Mouse (Mus musculus) lung, embryonic 16.5 days (tissue): ENCODE results near the gene 1700019D03Rik. TPM values are rescaled to one million over a fixed set of nuclear protein-coding genes. Genes with fewer than 3 reads are reported as not detected.

ENCODE experiments used
- ATAC-seq: fragments of 200-750 bp; cut with Nextera tagmentation; 2 replicates; pipeline ENCODE4 v1.8.0; 2017; ENCODE audit warnings: low read depth, mild to moderate bottlenecking, moderate library complexity
- H3K27ac ChIP-seq: fragments of 300-500 bp; sonication (generic); 2 replicates; pipeline ENCODE4 v1.5.1; 2014; ENCODE audit warnings: mild to moderate bottlenecking, control low read depth, low read length
- H3K27me3 ChIP-seq: fragments of 300-500 bp; sonication (generic); 2 replicates; pipeline ENCODE4 v1.6.1; 2014; ENCODE audit warnings: low read depth, low read length, mixed read lengths; ENCODE audit not compliant: control insufficient read depth, insufficient read depth
- H3K36me3 ChIP-seq: fragments of 300-500 bp; sonication (generic); 2 replicates; pipeline ENCODE4 v1.6.1; 2014; ENCODE audit warnings: low read length; ENCODE audit not compliant: control insufficient read depth, insufficient read depth
- H3K4me1 ChIP-seq: fragments of 300-500 bp; sonication (generic); replicated peaks from 2 replicates; pipeline ENCODE4 v1.6.1; 2014; ENCODE audit warnings: low read length, mixed read lengths; ENCODE audit not compliant: control insufficient read depth, insufficient read depth
- H3K4me2 ChIP-seq: fragments of 300-500 bp; sonication (generic); 2 replicates; pipeline ENCODE4 v1.6.1; 2014; ENCODE audit warnings: low read depth, low read length, control low read depth
- H3K4me3 ChIP-seq: fragments of 300-500 bp; sonication (generic); 2 replicates; pipeline ENCODE4 v1.5.1; 2014; ENCODE audit warnings: mild to moderate bottlenecking, low read length, control low read depth
- H3K9ac ChIP-seq: fragments of 300-500 bp; sonication (generic); 2 replicates; pipeline ENCODE4 v1.6.1; 2014; ENCODE audit warnings: low read length, control low read depth
- H3K9me3 ChIP-seq: fragments of 300-500 bp; sonication (generic); 2 replicates; pipeline ENCODE4 v1.6.1; 2016; ENCODE audit warnings: low read length; ENCODE audit not compliant: control insufficient read depth
- WGBS: fragments of 180-500 bp; shearing (Covaris S2); extraction: QIAGEN DNeasy Blood & Tissue Kit; methylation state at CpG from one replicate; pipeline ENCODE4 v1.1.7; 2014; 5-methylcytosine and 5-hydroxymethylcytosine counted together
- polyA plus RNA-seq: library from polyadenylated mRNA; unstranded; fragments of >200 nt; fragmentation: Nextera tagmentation; extraction: Ambion mirVana; gene quantifications from 2 replicates; pipeline ENCODE4 v1.2.1, GENCODE M21; 2015

Gene 1700019D03Rik
- polyA plus RNA-seq, 1 experiment from 2014 or later = 2.5 TPM

DNA sequence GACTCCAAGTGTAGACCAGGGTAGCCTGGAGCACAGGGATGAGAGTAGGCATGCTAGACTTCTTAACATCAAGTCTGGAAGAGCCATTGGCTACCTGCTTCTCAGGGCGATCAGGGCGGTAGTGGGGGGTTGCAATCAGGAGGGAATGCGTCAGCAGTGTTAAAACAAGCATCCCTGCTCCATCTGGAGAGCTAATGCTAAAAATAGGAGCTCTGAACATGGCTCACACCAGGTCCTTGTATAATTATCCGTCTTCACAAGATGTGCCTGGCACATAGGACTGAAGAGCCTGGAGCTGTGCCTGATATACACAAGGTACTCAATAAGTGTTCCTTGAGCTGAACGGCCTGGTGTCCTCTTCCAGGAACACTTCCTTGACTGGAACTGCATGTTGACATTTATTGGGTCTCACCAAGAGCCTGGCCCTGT is 17.5 kb upstream of the 1700019D03Rik start:
- H3K4me1 ChIP-seq = no peaks in the 10 kb centered on the region
- H3K27ac ChIP-seq = no peak overlapping the region
- WGBS = 73% methylated on average over 5 of the region's 5 CpGs
- ATAC-seq = no peak
- no peaks in the 10 kb centered on the region for H3K9me3 ChIP-seq
- H3K27me3 ChIP-seq = no peaks in the 10 kb centered on the region
- H3K4me3 ChIP-seq = no peak overlapping the region
- no peak overlapping the region for H3K4me2 ChIP-seq
- H3K36me3 ChIP-seq = no peaks in the 10 kb centered on the region
- H3K9ac ChIP-seq = no peak overlapping the region

DNA sequence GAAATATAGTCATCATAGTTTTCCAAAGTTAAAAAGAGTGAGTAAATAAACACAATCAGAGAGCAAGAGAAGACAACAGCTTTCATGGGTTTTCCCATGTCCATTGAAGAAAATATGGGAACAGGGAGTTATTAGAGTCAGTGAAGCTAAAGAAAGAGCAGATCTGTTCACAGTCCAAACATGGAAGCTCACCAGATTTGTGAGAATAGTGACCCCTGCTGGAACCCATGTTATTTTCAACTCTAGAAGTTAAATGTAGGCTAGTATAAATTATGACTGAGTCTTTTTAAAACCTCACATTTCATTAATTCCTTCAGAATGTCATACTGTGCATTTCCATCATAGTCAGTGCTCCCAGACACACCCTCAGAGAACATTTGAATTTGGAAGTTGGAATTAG is 12.6 kb upstream of the 1700019D03Rik start:
- no peaks in the 10 kb centered on the region for H3K4me1 ChIP-seq
- H3K4me3 ChIP-seq = no peak overlapping the region
- H3K4me2 ChIP-seq = no peak overlapping the region
- H3K27ac ChIP-seq = no peak overlapping the region
- no peak overlapping the region for H3K9ac ChIP-seq
- no peak for ATAC-seq
- no peaks in the 10 kb centered on the region for H3K27me3 ChIP-seq
- no peaks in the 10 kb centered on the region for H3K36me3 ChIP-seq
- H3K9me3 ChIP-seq = no peaks in the 10 kb centered on the region

DNA sequence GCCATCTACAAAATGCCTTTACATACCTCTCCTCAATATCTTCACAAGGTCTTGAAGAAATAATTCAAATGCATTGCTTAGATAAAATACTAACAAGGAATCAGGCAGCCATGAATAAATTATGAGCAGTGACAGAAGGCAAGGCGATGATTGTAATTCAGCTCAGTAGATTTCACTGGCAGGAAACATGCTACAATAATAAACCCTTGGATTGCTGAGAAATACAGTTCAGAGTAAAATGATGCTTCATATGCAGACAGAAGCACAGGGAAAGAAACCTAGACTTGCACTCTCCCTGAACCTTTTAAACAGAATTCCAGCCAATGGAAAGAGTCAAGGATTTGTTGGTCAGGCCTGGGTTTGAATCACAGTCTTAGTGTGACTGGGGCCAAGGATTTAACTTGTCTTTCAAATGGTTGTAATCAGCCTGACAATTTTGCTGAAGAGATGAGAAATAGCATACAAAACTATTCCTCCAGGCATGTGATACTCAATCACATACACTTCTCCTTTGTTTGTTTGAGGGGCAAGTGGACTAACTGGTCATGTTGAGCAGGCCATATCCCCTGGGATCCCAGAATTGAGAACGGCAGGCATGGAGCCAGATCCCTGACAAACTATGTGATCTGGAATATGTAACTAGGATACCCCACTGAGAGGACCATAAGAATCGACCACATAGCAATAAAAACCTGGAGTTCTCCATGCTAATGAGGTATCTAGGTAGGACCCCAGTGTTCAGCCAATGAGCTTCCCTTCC is 1.1 kb downstream of the 1700019D03Rik start:
- no peak for ATAC-seq

DNA sequence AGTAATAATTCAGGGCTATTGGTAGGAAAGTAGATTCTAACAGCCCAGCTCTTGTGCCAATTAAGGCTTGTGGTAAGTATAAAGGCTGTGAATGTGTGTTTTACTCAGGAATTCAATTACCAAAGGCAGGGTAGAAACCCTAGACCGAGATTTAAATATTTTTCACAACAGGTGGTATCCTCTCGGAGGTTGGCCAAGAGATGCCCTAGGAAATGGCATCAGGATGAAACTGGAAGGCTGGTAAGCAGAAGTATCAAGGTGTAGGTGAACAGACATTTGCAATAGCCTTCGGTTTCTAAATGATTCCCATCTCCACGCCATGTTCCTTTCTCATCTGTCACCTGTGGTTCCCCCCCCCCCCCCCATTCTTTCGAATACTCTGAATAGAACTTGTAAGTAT is 4.4 kb downstream of the 1700019D03Rik start:
- WGBS = 78% methylated on average over 5 of the region's 5 CpGs
- ATAC-seq = no peak

More for the DNA sequence above, 1.1 kb downstream of the 1700019D03Rik start:
- 61% methylated on average over 3 of the region's 3 CpGs for WGBS
- Histone ChIP-seq H3K9me3 (no peaks in the 10 kb centered on the region), H3K4me3 (no peak overlapping the region), H3K27me3 (no peaks in the 10 kb centered on the region), H3K9ac (no peak overlapping the region), H3K4me1 (no peaks in the 10 kb centered on the region), H3K36me3 (no peaks in the 10 kb centered on the region), H3K27ac (no peak overlapping the region), H3K4me2 (no peak overlapping the region)

DNA sequence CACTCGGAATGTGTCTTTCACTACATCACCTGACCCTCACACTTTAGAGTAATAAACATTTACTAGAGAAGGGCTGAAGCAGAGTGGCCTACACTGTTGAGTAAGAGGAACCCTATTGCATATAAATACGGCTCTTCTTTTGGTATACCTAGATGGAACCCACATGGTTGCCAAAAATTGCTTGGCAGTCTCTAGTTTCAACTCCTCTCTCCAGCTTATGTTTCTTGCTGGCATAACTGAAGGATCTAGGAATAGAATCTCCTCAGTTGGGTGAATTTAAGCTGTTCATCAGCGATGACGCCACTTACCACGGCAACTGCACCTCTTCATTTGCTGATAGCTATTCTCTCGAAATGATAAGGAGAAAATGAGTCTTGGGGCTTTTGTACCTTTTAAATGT is 5.3 kb downstream of the 1700019D03Rik start:
- H3K9ac ChIP-seq = no peak overlapping the region
- ATAC-seq = no peak
- H3K4me3 ChIP-seq = no peak overlapping the region
- H3K27me3 ChIP-seq = no peaks in the 10 kb centered on the region
- no peaks in the 10 kb centered on the region for H3K9me3 ChIP-seq
- no peak overlapping the region for H3K27ac ChIP-seq
- no peaks in the 10 kb centered on the region for H3K4me1 ChIP-seq
- no peak overlapping the region for H3K4me2 ChIP-seq
- 70% methylated on average over 6 of the region's 6 CpGs for WGBS
- no peaks in the 10 kb centered on the region for H3K36me3 ChIP-seq

More for the DNA sequence above, 4.4 kb downstream of the 1700019D03Rik start:
- no peak overlapping the region for H3K4me2 ChIP-seq
- no peak overlapping the region for H3K27ac ChIP-seq
- no peaks in the 10 kb centered on the region for H3K36me3 ChIP-seq
- H3K27me3 ChIP-seq = no peaks in the 10 kb centered on the region
- H3K4me1 ChIP-seq = no peaks in the 10 kb centered on the region
- H3K4me3 ChIP-seq = no peak overlapping the region
- no peak overlapping the region for H3K9ac ChIP-seq
- no peaks in the 10 kb centered on the region for H3K9me3 ChIP-seq

DNA sequence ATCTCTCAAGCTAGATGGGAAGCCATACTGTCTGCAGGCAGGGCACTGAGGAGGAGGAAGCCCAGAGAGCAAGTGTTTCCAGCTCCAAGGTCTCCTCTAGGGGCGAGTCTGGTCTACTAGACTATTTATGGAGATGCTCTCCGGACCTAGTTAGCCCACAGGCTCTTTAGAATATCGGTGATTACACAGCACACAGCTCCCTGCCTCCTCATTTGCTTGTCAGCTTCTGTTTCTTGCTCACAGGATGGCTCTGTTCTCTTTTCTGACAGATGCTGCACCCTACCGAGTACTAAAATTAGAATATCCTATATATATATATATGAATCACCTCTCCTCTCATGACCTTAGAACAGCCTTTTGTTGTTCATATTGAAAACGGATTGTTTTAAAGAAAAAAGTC is 33.3 kb downstream of the 1700019D03Rik start:
- no peak overlapping the region for H3K9ac ChIP-seq
- no peaks in the 10 kb centered on the region for H3K36me3 ChIP-seq
- H3K27me3 ChIP-seq = no peaks in the 10 kb centered on the region
- no peak overlapping the region for H3K4me3 ChIP-seq
- 72% methylated on average over 5 of the region's 5 CpGs for WGBS
- H3K27ac ChIP-seq = no peak overlapping the region
- H3K9me3 ChIP-seq = no peaks in the 10 kb centered on the region
- no peaks in the 10 kb centered on the region for H3K4me1 ChIP-seq
- H3K4me2 ChIP-seq = no peak overlapping the region
- ATAC-seq = no peak

DNA sequence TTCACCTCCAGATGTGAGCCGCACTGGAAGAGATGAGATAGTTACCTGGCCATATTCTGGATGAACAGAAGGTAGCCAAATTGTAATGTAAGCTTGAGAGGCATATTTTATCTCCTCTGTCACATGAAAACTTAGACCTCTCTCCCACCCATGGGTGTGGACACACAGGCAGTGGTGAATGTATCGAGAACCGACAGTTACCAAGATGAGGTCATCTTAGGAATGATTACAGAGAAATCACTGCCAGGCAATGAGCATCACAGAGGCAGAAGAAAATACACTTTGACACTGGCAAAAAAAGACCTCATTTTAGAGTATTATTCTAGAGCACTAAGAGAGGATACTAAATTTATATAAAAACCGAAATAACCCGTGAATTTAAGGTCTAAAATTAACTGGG is 46.8 kb downstream of the 1700019D03Rik start:
- no peak for ATAC-seq
- Histone ChIP-seq H3K9ac (no peak overlapping the region), H3K27me3 (no peaks in the 10 kb centered on the region)

DNA sequence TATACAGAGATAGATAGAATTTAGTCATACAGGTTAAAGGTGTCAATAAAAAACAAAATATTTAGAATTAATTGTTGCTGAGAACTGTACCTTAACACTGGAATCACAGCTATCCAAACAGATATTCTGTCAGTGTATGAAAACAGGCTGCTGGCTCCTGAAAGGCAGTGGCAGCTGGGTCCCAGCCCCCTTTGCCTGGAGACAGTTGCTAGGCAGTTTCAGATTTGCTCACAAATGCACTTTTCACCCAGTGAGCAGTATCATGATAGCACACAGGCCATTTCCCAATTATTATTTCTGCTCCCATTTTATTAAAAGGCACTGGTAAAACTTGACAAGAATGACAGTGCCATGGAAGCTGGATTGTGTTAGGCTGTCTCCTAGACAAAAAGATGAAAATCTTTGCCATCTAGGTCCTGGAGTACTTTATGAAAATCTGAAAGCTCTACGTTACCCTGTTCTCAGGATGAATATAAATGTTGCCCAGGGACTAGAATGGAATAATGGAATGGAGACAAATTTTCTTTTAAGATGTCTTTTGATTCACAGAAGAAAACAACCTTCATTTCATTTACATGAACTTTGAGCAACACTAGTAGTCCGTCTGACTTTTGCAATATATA is 48.0 kb downstream of the 1700019D03Rik start:
- Histone ChIP-seq H3K4me3 (no peak overlapping the region), H3K9me3 (no peaks in the 10 kb centered on the region), H3K4me2 (no peak overlapping the region), H3K27me3 (no peaks in the 10 kb centered on the region), H3K27ac (no peak overlapping the region), H3K36me3 (no peaks in the 10 kb centered on the region), H3K9ac (no peak overlapping the region), H3K4me1 (no peaks in the 10 kb centered on the region)
- no peak for ATAC-seq
- 70% methylated on average over 2 of the region's 2 CpGs for WGBS

More for the DNA sequence above, 46.8 kb downstream of the 1700019D03Rik start:
- Histone ChIP-seq H3K4me3 (no peak overlapping the region), H3K4me2 (no peak overlapping the region), H3K4me1 (no peaks in the 10 kb centered on the region), H3K36me3 (no peaks in the 10 kb centered on the region), H3K27ac (no peak overlapping the region), H3K9me3 (no peaks in the 10 kb centered on the region)
- 73% methylated on average over 5 of the region's 5 CpGs for WGBS

DNA sequence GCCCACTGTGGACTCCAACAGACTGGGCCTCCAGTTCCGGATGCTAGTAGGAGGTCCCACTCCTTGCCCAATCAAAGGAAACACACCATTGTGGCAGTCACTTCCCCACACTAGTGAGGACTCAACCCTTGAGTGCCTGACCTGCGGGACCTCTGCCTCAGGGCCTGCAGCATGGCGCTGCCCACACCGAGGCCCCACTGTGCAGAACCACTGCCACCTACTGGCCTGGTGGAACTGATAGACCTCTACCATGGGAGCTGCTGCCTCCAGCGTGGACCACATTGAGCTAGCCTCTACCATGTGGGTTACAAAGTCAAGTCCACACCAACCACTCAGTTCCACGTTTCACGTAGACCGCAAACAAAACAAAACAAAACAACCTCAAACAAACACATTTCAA is 55.4 kb downstream of the 1700019D03Rik start:
- WGBS = 71% methylated on average over 8 of the region's 8 CpGs
- Histone ChIP-seq H3K9me3 (no peaks in the 10 kb centered on the region), H3K27me3 (no peaks in the 10 kb centered on the region), H3K4me1 (no peaks in the 10 kb centered on the region), H3K9ac (no peak overlapping the region), H3K4me2 (no peak overlapping the region), H3K4me3 (no peak overlapping the region), H3K27ac (no peak overlapping the region), H3K36me3 (no peaks in the 10 kb centered on the region)
- no peak for ATAC-seq
